In genomic region chr8:124756601-124757000, GRCm38 (mm10) we compare ENCODE assay signal across 15 mouse cellular contexts. TPM values are rescaled to one million over a fixed set of nuclear protein-coding genes. Genes with fewer than 3 reads are reported as not detected.
"Had no signal": no experiment of that assay in that cellular context is flagged by ENCODE, and none has a peak within 500 bp of the region (broad histone marks: within the 10 kb centered on the region; RNA-seq: fewer than 3 reads in every experiment).

No protein-coding gene starts in this region.

- H3K4me3 ChIP-seq: layer of hippocampus, adult 2 months; limb, embryonic 15.5 days; liver, embryonic 12.5 days; midbrain, embryonic 12.5 days; neural tube, embryonic 13.5 days had no signal

- ATAC-seq: intestine, postnatal 0 days; liver, embryonic 12.5 days; midbrain, embryonic 16.5 days had no signal

- H3K9ac ChIP-seq: limb, embryonic 15.5 days; liver, embryonic 12.5 days; midbrain, embryonic 12.5 days; neural tube, embryonic 13.5 days had no signal

- DNase-seq: kidney, adult 8-10 months; kidney, postnatal 36 days; lung, postnatal 14 days; right cerebral cortex, postnatal 14 days; thymus, postnatal 36 days had no signal

- H3K27ac ChIP-seq: layer of hippocampus, adult 2 months; limb, embryonic 15.5 days; liver, embryonic 12.5 days; midbrain, embryonic 12.5 days; neural tube, embryonic 13.5 days had no signal

- H3K36me3 ChIP-seq: limb, embryonic 15.5 days; liver, embryonic 12.5 days; midbrain, embryonic 12.5 days; neural tube, embryonic 13.5 days had no signal

- H3K9me3 ChIP-seq: limb, embryonic 15.5 days; liver, embryonic 12.5 days; midbrain, embryonic 12.5 days; neural tube, embryonic 13.5 days had no signal

- H3K4me2 ChIP-seq: limb, embryonic 15.5 days; liver, embryonic 12.5 days; midbrain, embryonic 12.5 days; neural tube, embryonic 13.5 days had no signal

RNA-seq across cellular contexts. Expression of gene Fam89a, which starts 5.0 kb away (rescaled TPM):
- total RNA-seq: megakaryocyte-erythroid progenitor cell, adult 5-6 weeks had no signal

RNA-seq across cellular contexts. Expression of gene Trim67, which starts 36.3 kb away (rescaled TPM):
- total RNA-seq: megakaryocyte-erythroid progenitor cell, adult 5-6 weeks had no signal
- polyA plus RNA-seq: spleen, adult 2 months; thymus, postnatal 0 days had no signal
